Mouse (Mus musculus) ES-E14 (cell line): ENCODE measurements around the gene Sh3pxd2a.

Experiments
- HCFC1 ChIP-seq: IDR thresholded peaks from 2 replicates; pipeline ENCODE4 v1.6.1; 2012; ENCODE audit warnings: low read length, inconsistent platforms, borderline replicate concordance; ENCODE audit not compliant: insufficient read depth
- ZC3H11A ChIP-seq: IDR thresholded peaks from 2 replicates; pipeline ENCODE4 v1.6.1; 2012; ENCODE audit warnings: low read depth, mild to moderate bottlenecking, inconsistent platforms, low read length, borderline replicate concordance
- ZNF384 ChIP-seq: IDR thresholded peaks from 2 replicates; pipeline ENCODE4 v1.6.1; 2012; ENCODE audit warnings: low read depth, low read length, inconsistent platforms

GRCm38 (mm10) chr19:47444488-47444887, 19.7 kb downstream of the Sh3pxd2a start:
- TF ChIP-seq ZNF384 (no peak), HCFC1 (no peak), ZC3H11A (no peak)
